Mouse (Mus musculus): ENCODE data around the gene Trip11.
"Not testable (repeated sequence)": the region's sequence is repeated elsewhere in the genome, so short reads cannot be mapped to it uniquely, and the experiment has no call there.

Gene Trip11

DNA sequence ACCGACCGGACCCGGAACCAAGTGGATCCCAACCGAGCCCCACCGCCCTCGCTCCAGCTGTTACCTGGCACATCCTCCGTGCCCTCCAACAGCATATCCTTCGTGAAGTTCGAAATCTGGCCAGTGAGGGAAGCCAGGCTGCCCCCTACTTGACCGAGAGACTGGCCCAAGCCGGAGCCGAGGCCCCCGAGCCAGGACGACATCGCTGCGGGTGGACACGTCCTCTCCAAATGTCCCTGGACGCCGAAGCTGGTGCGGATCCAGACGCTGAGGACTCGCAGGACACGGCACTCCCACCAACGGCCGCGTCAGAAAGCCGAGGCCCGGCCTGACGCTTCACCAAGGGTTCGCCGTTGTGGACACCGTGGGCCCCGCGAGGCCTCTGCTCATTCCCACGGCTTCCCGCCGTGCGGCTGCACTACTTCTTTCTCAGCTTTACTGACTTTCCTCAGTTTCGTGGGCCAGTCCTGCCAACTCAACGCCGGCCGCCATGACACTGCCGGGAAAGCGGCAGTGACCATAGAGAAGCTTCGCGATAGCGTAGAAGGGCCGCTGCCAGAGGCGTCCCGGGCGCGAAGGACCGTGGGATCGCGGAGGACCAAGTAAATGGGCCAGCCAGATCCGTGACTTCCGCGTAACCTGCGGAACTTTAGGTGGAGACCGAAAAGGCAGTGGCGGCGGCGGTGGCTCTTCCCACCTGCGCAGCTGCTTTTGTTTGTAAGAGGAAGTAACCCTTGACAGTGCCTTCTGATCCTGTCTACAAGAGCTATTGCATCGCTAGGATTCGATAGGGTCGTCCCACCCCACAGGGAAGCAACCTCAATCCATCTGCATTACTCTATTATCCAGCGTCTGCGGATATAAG, at the start of gene Trip11:
TSS of gene Trip11 (minus strand) at position 642 of the 865 bp plus-strand sequence.
- DNase-seq (ENCODE audit: low read depth): peak; percentile 91

DNA sequence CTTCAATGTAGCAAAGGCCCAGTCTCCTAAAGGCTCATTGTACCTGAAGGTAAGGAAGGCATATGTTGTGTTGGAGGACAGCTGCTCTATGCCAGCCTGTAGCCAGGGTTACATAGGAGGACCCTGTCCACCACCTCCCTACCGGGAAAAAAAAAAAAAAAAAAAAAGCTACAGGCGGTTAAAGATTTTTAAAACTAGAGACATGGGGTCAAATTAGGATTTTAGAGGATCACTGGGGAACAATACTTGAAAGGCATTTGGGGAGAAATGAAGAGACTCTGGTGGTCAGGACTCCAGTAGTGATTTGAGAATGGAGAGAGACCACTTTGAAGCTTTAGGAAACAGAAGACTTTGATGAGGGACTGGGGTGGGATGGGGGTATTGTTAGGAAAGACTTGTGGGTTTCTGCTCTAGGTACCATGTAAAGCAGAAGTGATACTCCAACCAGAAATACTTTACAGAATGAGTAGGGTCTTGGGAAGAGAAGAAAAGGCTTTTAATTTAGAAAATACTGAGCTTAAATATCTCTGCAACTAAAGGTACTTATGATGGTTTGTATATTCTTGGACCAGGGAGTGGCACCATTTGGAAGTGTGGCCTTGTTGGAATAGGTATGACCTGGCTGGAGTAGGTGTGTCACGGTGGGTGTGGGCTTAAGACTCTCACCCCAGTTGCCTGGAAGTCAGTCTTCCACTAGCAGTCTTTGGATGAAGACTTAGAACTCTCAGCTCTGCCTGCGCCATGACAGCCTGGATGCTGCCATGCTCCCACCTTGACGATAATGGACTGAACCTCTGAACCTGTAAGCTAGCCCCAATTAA, 46.1 kb upstream of the Trip11 start:
- not testable (repeated sequence) for DNase-seq (ENCODE audit: low read depth)

DNA sequence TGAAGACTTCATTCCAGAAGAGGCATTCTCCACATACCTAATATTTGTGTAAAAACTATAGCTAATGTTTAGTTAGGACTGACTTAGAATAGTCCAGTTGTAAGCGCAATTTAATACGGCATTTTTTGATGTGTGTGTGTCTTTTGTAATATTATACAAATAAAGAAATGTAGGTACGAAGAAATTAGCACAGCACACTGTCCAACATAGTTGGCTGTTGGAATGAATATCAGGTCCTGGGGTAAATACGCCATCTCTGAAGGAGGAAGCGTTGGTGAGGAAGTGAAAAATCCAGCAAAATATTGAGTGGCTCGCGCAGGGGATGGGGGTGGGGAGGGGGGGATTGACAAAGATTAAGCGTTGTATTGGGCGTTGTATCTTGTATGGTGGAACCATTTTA, 45.5 kb upstream of the Trip11 start:
- no peak for DNase-seq (ENCODE audit: low read depth)

DNA sequence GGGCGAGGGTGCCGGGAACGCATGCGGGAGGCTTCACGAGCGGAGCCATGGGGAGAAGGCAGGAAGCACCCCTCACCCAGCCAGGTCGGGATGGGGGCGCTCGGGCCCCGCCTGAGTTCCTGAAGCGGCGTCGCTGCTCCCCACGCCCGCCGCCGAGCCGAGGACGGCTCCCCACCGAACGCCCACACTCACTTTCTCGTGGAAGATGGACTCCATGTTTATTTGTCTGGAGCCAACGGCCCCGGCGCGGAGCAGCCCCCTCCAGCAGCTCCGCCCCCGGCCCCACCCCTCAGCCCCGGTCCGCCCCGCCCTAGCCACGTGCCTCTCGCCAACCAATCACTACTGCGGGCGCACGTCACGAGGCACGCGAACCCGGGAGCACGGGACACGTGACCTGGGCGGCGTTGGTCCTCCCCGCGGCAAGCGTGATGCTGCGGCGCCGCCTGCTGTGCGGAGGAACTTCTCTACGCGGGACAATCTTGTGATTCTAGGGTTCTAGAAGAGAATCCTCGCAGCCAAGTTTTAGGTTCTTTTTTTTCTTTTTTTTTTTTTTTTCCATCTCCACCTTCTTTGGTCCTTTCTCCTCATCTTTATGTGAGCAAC, 45.0 kb upstream of the Trip11 start, which contains the start of gene Atxn3:
TSS of gene Atxn3 (minus strand) at position 305 of the 603 bp plus-strand sequence.
- DNase-seq (ENCODE audit: low read depth): peak; percentile 96

DNA sequence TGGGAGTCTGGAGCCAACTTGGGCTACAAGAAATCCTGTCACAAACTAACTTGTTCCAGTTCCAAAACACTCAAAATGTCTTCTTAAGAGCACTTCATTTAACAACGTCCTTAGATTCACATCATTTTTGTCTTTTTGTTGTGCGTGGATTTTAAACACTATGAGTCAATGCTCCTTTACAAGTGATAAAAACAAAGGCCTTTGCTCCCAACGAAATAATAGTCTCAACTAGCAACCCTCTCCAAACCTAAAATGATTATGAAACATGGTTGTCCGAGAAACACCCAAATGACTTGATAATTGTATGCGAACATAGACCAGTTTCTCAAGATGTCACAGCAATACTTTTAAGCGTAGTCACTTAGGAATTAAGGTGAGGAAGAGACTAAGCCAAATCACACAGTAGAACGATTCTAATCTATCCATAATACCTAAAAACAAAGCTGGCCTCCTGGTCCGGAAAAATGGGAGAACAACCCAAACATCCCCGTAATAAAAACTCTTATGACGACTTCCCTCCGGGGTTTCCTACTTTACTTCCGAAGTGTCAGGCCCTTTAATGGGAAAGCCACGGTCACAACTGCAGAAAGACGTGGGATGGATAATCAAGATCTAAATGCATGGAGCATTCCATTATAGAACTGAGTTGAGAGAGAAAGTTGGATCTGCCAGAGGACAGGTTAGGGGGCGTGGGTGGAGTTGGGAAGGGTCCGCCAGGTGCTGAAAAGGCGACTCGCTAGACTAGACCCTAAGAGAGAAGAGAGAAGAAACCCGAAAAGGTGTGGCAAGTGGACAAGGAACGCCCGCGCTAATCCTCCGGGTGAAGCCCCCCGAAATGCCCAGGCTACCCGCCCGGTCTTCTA, 44.2 kb upstream of the Trip11 start:
- peak; percentile 33 for DNase-seq (ENCODE audit: low read depth)

DNA sequence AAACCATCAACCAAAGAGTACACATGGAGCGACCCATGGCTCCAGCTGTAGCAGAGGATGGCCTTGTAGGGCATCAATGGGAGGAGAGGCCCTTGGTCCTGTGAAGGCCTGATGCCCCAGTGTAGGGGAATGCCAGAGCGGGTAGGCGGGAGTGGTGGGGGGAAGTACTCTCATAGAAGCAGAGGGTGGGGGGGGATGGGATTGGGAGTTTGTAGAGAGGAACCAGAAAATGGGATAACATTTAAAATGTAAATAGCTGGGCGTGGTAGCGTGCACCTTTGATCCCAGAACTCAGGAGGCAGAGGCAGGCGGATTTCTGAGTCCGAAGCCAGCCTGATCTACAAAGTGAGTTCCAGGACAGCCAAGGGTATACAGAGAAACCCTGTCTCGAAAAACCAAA, 42.8 kb upstream of the Trip11 start:
- not testable (repeated sequence) for DNase-seq (ENCODE audit: low read depth)

DNA sequence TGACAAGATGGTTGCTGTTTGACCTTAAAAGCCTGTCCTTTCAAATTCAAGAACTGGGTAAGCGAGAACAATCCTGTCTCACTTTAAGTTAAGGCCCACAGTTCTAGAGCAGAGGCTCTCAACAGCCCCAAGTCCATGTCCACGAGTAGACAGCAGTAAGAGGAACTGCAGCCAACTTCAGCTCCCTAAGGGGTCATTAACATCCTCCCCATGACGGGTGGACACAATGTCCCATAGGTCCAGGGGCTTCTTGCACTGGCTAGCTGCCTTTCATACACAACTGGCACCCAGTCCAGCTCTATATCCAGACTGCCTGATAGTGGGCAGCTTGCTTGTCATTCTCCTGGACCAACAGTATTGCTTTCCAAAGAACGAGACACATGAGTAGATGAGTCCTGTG, 35.7 kb upstream of the Trip11 start:
- DNase-seq (ENCODE audit: low read depth): no peak

DNA sequence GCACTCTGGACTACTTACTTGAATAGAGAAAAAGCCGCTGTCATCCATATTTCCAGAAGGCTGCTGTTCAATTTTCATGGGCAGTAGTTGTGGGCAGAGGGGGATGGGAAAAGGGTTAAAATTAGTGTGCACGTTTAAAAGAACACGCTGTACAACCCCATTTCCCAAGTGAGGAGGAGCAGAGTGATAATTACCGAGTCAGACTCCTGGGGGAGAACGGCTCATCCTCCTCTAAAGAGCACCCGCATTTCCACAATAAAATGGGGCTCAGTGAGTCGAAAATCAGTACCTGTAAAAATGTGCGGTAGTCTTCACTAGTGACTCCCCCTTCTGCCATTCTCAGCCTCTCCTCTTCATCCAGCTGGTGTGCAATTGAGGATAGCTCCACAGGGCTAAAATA, 34.9 kb upstream of the Trip11 start:
- DNase-seq (ENCODE audit: low read depth): no peak

DNA sequence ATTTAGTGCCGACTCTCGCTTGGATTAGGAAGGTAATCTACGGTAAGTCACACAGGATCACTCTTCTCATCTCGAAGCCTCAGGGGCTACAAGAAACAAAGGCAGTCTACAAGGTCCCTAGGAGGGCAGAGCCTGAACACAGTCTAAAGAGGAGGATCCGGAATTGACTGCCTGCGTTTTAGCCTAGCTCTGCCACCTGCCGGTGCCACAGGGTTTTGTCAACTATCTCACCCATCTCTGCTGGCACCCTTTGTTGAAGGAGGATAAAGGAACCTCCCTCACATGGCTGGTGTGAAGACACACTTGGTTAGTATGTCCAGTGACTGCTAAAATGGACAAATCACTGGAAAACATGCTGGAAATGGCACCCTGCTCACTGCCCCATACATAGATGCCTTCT, 24.5 kb upstream of the Trip11 start:
- no peak for DNase-seq (ENCODE audit: low read depth)

DNA sequence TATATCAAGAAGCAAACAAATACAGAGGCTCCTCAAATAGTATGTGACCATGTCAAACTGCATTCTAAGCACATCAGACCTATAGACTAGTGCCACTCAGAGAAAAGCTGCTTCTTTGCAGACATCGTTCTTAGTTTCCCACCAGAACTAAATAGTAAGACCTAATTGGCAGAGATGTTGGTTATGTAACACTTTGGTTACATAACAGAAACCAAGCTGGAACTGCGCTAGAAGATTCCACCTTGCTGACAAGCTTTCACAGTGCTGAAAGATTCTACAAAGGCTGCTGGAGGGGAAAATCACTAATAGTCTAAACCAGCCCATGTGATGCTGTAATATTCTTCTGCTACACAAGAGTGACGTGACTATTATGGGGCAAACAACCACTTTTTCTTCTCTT, 22.2 kb upstream of the Trip11 start:
- DNase-seq (ENCODE audit: low read depth): no peak

DNA sequence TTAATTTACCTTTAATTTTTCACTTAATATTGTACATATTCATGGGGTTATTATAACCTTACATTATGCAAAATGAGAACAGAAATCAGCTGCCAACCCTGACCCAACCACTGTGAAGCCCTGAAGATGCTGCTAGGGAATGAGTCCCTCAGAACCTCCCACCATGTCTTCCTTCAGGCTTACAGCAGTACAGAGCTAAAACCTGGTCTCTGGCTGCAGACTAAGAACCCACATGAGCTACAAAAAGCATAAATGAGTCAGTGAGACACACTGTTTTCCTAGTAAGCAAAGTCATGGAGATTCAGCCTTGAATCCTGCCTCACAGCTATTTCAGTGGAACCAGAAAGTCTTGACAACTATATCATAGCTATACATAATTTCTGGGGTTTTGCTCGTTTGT, 15.4 kb upstream of the Trip11 start:
- DNase-seq (ENCODE audit: low read depth): no peak

DNA sequence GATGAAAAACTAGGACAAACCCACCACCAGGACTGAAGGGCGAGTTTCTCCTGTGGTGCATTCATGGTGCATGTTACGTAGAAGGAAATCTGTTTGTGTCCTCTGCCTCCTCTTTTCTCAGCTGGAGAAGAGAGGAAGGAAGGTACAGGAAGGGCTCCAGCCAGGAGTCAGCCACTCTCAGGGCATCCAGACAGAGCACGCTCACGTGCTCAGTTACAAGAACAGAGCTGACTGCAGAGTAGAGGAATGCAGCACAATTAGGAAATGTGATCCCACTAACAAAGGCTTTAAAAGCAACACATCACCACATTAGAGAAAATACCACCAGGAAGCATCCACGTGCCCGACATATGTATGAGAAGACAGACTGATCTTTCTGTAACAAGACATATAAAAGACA, 9.2 kb upstream of the Trip11 start:
- DNase-seq (ENCODE audit: low read depth): no peak

DNA sequence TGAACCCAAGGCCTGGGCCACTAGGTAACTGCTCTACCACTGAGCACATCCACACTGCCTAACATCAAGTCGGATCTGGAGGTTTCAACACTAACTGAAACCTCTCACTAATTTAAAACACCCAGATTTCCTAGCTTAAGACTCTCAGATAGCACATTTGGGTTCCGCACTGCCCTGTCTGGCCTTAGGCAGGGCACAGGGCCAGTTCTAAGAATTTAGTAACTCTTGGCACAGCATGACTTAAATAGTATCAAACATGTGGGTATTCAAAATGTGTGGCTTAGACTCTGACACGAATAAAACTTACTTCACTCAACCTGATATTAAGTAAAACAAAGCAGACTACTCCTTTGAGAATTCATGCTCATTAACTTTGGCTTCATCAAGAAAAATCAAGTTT, 6.8 kb upstream of the Trip11 start:
- no peak for DNase-seq (ENCODE audit: low read depth)

DNA sequence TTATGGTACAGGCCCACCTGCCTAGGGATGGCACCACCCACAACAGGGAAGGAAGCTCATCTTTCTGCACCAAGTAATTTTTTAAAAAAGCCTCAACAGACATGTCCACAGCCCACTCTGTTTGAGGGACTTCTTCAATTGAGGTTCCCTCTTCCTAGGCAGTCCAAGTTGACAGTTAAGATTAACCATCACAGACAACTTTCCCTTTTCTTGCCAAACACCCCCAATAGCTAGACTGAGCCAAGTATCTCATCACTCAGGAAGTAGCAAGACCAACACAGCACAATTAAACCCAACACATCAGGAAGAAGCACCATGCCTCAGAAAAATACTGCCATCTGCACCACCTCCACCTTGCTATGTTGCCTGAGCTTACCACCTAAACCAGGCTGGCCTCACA, 4.1 kb upstream of the Trip11 start:
- DNase-seq (ENCODE audit: low read depth): no peak

DNA sequence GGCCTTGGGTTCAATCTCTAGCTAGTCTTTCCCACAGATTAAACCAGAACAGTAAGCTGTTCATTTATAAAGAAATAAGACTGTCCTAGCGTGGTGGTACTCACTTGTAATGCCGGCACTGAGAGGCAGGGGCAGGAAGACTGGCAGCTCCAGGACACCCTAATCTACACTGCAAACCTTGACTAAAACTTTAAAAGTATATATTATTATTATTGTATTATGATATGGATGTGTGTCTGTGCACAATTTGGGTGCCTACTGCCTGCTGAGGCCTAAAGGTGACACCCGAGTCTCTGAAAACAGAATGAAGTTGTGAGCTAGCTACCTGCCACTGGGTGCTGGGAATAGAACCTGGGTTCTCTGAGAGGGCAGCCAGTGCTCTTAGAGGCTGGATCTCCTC, 1.7 kb downstream of the Trip11 start:
- DNase-seq (ENCODE audit: low read depth): no peak

DNA sequence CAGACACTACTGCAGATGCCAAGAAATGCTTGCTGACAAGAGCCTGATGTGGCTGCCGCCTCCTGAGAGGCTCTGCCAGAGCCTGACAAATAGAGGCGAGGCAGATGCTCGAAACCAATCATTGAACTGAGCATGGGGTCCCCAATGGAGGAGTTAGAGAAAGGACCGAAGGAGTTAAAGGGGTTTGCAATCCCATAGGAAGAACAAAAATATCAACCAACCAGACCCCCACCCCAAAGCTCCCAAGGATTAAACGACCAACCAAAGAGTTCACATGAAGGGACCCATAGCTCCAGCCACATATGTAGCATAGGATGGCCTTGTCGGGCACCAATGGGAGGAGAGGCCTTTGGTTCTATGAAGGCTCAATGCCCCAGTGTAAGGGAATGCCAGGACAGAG, 2.7 kb downstream of the Trip11 start:
- no peak for DNase-seq (ENCODE audit: low read depth)

DNA sequence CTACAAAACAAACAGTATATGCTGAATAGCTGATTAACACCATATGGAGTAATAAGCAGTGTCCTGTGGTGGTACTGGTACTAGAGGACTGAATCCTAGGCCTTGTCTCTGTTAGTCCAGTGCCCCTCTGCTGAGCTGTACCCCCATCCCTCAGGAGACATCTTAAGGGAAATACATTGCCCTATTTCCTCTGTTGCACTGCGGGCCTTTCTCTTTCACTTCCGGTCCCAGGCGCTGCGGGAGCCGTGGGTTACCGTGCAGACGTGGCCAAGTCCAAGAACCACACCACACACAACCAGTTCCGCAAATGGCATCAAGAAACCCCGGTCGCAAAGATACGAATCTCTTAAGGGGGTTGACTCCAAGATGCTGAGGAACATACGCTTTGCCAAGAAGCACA, 7.2 kb downstream of the Trip11 start:
- peak; percentile 51 for DNase-seq (ENCODE audit: low read depth)

DNA sequence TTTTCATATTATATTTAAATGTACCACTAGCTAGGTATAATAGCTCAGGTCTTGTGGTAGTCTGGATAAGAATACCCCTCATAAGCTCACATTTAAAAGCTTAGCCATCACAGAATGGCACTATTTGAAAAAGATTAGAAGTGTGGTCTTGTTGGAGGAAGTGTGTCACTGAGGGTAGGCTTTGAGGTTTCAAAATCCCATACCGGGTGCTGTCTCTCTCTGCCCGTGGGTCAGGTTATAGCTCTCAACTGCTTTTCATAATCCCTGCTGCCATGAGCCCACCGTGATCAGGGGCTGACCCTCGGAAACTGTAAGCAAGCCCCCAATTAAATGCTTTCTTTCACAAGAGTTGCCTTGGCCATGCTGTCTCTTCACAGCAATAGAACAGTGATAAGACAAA, 8.2 kb downstream of the Trip11 start:
- DNase-seq (ENCODE audit: low read depth): no peak

DNA sequence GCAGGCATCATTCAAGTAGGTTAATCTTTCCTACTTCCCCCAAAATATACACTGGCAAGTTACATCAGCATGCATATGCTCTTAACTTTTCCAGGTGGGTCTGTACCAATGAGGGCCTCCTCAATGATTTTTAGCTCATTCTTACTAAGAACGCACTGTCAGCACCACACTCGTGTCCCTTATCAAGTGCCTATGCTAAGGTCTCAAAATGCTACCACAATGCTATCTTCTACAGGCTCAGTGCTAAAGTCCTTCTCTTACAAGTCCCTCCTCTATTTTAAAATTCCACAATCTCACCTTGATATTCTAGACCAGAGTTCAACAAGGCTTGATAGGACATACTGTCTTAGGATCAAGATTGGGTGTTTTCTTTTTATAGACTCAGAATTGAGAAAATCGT, 8.9 kb downstream of the Trip11 start:
- no peak for DNase-seq (ENCODE audit: low read depth)

DNA sequence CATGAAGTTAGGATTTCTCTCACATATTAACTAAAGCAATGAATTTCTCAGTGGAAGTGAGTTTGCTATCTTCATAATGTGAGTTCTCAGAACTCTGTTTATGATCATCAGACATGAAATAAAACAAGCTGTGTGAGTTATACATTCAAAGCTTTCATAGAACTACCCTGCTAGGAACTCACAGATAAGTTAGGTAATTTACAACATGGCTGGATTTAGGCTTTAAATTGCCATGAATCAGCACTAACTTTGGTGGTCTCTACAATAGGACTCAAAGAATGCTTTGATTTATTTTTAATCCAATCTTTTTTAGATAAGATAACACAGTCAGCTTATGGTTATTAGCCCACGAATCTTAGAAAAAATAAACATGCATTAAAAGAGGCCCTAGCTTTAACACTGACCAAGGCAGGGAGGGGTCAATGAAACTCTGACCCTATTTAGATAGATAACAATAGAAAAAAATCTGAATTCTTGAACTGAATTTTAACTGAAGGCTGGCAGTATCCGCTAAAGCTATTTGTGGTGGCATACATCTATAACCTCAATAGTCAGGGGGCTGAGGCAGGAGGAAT, 13.3 kb downstream of the Trip11 start:
- DNase-seq (ENCODE audit: low read depth): no peak

DNA sequence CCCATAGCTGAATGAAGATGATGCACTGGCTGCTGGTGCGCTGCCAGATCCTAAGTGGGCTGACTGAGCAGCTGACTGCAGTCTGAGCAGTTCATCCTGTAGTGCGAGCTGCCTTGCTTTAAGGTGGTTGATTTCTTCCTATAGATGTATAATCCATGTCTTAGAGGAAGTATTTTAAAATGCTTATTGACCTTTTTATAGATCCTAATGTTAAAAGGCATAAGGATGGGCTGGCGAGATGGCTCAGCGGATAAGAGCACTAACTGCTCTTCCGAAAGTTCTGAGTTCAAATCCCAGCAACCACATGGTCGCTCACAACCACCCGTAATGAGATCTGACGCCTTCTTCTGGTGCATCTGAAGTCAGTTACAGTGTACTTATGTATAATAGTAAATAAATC, 14.1 kb downstream of the Trip11 start:
- DNase-seq (ENCODE audit: low read depth): no peak
